Mouse (Mus musculus) urinary bladder, adult 18-20 months (tissue): ENCODE results near the gene Sbk1.
"Not testable (repeated sequence)": the region's sequence is repeated elsewhere in the genome, so short reads cannot be mapped to it uniquely, and the experiment has no call there.

Experiments used
- DNase-seq, 2 experiments: peaks; one replicate each; pipeline ENCODE4 v3.0.0; 2022; ENCODE audit warnings: low spot score in 2 of 2, mixed read lengths in 2 of 2

Gene Sbk1

DNA sequence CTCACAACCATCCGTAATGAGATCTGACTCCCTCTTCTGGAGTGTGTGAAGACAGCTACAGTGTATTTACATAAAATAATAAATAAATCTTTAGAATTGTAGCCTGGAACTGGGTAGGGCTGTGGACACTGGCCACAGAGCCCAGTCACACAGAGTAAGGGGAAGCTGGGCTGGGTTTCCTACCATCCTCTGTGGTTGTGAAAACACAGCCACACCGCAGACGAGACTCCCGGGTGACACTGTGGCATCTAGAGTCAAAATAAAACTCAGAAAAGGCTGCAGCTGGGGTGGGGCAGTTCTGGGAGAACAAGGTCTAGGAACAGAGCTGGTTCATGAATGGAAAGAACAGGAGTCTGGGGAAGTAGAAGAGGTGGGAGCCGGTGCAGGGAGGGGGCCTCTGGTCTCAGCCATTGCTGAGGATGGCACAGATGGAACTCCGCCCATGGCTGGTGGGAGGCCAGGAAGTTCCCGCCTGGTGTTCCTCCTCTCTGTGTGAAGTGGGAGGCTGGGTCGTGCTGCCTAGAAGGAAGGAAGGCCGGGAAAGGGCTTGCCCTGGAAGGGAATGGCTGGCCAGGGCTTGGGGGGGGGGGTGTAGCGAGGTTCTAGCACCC is 15.2 kb downstream of the Sbk1 start:
- DNase-seq, result no peak

DNA sequence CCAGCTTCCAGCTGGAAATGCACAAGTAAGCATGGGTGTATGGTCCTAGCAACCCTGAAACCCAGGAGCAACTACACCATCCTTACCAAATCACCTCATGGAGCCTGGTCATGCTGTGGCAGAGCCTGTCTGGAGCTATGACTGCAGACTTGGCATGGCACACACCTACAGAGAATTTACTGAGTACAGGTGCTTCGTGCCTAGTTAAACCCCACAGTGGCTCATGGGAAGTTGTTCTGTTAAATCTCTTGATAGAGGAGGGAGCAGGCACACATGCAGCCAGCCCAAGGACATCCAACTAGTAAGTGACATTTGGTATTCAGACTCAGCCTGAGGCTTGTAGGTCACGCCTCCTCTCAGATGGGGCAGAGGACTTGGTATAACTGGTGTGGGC is 15.7 kb downstream of the Sbk1 start:
- no peak for DNase-seq

DNA sequence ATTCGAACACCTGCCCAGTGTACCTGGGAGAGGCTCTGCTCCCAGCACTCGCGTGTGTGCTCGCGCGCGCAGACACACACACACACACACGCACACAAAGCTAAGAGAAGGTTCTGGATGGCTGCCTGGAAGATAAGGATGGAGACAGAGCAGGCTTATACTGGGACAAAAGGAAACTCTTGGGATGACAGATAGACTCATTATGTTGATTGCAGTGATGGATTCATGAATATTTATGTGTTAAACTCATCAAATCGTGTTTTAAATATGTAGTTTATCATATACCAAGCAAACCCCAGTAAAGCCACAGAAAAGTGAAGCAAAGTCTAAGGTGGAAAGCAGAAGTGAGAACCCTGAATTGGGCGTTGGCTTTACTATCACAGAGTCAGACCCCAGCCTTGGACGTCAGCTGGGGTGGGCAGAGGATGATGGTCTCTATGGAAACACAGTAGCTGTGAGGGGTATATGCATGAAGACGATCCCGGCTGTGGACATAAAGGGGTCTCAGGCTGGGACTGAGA is 16.2 kb downstream of the Sbk1 start:
- DNase-seq, result no peak

DNA sequence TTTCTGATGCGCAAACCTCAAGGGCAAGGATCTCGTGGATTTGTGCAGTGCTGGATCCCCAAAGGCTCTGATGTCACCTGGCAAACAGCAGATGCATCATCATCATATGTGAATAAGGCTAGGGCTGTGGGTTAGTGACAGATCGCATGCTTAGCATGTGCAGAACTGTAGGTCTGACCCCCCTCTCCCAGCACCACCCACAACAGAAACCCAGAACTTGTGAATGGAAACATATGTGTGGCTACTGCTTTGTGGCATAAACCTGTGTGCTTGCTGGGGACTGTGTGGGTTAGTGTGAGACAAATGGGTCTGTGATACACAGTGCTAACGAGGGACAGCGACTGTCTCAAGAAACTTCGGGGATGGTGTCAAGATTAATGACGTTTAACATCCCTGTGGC is 17.0 kb downstream of the Sbk1 start:
- DNase-seq, result no peak

DNA sequence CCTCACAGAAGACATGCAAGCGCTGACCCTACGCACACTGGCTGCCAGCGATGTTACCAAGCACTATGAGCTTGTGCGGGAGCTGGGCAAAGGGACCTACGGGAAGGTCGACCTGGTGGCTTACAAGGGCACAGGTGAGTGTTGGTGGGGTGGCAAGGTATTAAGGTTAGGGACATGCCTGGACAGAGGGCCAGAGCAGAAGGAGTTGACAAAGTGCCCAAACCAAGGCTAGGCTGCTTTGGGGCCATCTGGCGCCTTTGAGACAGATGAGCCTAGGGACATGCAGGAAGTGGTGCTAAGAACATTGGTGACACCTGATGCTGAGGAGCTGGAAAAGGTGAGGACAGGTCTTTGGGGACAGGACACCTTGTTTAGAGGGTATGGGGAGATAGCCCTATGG is 17.5 kb downstream of the Sbk1 start:
- no peak for DNase-seq

DNA sequence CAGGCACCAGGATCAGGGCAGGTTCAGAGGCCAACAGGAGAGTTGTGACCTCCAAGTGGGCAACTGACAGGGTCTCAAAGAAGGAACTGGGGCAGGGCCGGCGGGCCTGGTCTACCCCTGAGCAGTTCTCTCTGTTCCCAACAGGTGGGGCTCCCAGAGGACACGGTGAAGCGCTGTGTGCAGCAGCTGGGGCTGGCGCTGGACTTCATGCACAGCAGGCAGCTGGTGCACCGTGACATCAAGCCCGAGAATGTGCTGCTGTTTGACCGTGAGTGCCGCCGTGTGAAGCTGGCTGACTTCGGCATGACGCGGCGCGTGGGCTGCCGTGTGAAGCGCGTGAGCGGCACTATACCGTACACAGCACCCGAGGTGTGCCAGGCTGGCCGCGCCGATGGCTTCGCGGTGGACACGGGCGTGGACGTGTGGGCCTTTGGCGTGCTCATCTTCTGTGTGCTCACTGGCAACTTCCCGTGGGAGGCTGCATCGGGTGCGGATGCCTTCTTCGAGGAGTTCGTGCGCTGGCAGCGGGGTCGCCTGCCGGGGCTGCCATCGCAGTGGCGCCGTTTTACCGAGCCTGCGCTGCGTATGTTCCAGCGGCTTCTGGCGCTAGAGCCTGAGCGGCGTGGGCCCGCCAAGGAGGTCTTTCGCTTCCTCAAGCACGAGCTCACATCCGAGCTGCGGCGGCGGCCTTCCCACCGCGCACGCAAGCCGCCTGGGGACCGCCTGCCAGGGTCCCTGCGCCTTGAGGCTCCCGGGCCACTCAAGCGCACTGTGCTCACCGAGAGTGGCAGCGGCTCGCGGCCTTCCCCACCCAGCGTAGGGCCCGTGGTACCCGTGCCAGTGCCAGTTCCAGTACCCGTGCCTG is 19.5 kb downstream of the Sbk1 start:
- DNase-seq, result no peak

DNA sequence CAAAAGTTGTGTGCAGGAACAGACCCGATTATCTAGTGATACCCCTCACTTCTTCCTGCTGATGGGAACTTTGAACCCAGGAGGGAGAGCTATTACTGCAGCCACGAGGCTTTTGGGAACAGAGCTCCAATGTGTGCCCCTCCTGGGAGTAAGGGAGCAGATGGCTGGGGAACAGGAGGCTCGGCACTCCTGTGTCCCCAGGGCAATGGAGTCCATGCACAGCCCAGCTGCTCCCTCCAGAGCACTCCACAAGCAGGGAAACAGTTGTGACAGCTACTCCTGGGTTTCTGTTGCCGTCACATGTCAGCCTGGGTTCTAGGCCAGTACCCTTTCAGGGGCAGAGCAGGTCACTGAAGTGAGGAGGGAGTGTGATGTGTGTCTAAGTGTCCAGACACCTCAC is 20.7 kb downstream of the Sbk1 start:
- no peak for DNase-seq

DNA sequence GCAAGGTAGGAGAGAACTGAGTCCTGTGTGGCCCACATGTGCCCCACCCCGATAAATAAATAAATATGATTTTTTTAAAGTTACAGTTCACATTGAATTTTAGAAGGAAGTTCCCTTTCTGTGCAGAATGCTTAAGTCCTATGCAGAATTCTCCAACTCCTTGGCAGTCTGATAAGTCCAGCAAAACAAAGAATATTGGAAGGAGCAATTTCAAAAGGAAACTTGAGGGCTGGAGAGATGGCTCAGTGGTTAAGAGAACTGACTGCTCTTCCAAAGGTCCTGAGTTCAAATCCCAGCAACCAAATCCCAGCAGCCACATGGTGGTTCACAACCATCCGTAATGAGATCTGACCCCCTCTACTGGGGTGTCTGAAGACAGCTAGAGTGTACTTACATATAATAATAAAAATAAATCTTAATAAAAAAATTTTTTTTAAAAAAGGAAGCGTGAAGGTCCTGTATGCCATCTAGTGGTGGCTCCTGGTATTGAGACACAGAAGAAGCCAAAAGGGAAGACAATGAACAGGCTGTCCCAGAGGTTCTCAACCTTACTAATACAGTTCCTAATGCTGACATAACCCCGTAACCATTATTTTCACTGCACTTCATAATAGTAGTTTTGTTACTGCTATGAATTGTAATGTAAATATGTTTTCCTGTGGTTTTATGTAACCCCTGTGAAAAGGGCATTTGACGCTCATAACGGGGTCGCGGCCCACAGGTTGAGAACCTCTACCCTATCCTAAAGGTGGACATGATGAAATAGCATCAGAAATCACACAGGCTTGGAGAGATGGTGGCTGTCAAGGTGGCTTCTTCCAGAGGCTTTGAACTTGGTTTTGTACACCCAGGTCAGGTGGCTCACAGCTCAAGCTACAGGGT is 25.4 kb downstream of the Sbk1 start:
- no peak for DNase-seq

DNA sequence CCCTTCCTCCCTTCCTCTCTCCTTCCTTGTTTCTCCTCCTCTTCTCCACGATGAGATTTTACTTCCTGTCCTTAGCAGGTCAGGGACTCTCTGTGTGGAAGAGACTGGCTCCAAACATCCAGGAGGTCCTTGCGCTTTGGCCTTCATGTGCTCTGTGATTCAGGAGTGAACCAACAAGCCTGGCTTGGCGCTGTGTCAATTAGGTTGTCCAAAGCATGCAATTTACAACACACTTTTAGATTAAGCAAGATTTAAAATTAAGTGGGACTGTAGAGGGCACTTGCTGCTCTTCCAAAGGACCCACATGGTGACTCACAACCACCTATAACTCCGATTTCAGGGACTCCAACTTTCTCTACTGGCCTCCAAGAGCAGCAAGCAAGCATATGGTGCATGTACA is 26.4 kb downstream of the Sbk1 start:
- no peak for DNase-seq

DNA sequence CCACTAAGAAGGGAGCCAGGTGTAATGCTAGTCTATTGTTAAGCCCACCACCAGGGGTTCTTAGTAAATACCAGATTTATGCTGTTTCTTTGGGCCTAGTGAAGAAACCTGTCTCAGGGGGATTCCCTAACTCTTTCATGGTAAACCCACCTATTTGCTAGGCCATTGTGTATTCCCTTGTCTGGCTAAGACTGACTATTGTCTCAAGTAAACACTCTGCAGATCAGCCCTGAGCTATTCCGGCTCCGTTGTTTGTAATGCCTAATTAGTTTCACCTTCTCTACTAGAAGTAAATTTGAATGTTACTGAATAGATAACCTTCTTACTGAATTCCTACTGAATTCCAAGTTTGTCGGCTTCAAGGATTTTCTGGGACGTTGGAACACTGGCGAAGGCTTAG is 29.4 kb downstream of the Sbk1 start:
- DNase-seq, result not testable (repeated sequence)

DNA sequence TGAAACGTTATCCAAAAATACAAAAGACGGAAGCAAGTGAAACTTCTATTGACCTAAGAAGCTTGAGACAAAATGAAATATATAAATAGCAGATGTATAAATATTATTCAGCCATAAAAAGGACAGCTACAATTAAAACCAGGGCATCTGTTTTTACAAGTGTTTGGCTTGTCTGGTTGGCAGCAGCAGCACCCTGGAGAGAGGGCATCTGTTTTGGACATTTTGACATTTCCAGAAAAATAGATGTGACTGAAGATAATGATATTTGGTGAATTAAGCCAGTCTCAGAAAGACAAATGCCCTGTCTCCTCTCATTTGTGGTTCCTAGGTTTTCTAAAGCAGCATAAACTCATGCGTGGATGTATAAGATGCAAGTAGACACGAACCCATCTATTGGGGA is 39.4 kb downstream of the Sbk1 start:
- DNase-seq, result no peak

DNA sequence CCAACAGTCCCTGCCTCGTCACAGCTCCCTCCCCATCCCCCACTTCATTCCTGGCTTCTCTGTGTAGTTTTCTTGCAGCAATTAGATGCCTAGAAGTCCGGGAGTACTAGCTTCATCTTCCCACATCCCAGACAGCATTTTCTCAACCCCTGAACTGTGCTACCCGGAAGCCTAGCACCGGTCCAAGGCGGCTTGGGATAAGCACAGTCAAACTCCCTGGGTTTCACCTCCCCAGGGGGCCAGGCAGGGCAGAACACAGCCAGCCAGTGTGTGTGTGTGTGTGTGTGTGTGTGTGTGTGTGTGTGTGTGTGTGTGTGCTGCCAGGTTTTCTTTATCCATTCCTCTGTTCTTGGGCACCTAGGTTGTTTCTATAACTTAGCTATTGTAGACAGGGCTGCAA is 40.9 kb downstream of the Sbk1 start:
- no peak for DNase-seq

DNA sequence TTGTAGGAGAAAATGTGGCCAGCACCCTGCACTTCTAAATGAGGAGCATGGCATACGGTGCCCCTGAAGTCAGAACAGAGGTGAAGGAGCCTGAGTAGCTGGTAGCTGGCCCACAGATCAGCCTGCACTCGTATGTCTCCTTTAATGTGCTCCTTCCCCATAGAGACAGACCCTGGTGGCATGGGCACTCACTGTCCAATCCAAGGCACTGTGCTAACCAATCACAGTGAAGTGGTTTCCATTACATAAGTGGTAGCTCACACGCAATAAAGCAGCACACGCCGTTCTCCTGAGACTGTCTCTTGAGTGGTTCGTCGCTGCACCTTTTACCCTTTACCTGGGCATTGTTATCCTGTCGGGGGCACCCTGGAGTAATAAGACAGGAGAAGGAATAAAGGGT is 41.9 kb downstream of the Sbk1 start:
- no peak for DNase-seq

DNA sequence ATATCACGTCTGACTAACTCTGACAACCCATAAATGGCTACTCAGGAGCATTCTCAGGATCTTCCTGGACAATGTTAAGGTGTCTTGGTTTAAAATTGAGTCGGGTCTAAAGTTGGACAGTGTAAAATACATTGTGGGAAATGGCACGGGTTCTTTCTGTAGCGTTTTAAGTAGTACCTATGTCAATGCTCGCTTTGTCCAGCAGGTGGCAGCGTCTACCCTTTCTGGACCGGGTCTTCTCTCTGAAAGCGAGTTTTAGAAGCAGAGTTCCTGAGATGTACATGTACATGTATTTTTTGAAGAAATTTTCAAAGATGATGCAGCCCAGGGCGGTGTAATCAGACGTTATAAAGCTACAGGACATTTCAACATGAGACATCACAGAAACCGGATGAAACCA is 51.3 kb downstream of the Sbk1 start:
- DNase-seq, result peak; percentile 43 to 61

DNA sequence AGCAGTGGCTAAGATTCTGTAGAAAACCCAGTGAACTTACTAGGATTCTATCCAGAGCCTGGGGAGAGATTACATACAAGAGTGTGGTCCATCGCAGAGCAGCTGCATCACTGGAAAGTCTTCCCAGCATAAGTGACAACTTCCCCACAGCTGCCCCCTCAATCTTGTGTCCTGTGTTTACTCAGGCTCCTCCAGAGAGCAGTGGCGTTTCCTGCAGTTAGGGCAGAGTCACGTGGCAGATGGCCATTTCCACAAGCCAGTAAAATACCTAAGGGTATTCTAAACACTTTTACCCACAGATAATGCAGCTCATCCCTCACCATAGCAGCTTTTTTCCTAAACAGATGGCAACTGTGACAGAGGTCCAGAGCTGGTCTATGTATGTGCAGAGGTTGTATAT is 52.4 kb downstream of the Sbk1 start:
- DNase-seq, result no peak

DNA sequence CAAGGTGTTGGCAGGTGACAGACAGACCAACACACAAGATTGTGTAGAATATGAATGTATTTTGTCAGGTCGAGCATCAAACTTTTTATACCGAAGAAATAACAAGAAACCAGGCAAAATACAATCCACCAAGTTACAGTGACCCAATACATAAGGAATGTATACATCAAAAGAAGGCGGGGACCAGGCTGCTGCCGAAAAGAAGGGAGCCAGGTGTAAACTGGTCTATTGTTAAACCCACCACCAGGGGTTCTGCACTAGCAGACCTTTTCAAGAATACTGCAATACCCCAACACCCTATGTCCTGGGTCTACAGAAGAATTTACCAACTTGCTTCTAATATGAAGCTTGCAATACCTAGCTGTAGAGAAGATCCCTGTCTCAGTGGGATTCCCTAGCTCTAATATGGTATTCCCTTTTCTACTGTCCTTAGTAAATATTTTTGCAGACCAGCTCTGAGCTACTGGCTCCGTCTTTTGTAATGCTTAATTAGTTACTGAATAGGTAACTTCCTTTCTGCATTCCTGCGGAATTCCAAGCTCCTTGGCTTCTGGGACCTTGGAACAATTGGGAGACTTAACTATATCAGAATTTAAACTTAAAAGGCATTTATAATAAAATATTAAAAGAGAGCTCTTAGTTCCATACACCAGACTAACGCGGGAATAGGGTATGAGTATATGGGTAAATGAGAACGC is 53.3 kb downstream of the Sbk1 start:
- not testable (repeated sequence) for DNase-seq

DNA sequence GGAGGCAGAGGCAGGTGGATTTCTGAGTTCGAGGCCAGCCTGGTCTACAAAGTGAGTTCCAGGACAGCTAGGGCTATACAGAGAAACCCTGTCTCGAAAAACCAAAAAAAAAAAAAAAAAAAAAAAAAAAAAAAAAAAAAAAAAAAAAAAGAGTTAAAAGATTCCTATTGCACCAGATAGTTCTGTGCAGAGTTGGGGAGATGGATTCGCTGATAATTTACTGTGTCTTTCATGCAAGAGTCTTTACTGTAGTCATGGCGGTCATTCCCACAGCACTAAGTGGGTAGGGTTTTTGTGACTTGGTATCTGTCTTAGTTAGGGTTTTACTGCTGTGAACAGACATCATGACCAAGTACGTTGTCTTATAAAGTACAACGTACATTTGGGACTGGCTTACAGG is 56.4 kb downstream of the Sbk1 start:
- not testable (repeated sequence) for DNase-seq

DNA sequence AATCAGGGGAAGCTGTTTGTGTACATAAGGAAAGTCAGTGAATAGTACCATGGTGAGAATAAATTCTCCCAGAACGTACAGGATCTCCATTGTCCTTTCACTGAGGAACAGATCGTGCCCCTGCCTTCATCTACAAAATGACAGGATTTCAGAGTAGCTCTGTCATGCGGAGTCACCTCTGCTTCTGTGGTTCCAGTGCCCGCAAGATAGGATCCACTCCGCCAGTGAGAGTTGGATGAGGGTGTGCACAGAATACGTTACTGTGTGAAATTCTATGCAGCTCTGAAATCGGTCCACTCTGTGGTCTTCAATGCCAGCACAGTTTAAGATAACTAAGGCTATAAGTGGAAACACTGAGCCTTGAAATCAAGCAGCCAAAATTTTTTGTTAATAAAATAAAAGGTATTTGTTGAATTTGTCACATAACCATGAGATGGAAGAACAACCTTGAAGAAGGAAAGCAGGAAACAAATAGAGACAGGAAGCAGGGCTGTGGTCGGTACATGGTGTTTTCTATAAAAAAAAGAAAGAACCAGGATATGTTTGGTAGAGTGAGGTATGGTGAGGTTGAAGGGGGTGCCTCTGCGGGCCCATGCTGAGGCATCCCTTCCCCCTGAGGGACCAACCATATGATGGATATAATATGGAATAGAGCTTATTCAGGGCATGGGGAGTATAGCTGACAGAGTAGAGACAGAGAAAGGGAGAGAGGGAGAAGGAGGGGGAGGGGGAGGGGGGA is 57.7 kb downstream of the Sbk1 start:
- DNase-seq, result no peak

DNA sequence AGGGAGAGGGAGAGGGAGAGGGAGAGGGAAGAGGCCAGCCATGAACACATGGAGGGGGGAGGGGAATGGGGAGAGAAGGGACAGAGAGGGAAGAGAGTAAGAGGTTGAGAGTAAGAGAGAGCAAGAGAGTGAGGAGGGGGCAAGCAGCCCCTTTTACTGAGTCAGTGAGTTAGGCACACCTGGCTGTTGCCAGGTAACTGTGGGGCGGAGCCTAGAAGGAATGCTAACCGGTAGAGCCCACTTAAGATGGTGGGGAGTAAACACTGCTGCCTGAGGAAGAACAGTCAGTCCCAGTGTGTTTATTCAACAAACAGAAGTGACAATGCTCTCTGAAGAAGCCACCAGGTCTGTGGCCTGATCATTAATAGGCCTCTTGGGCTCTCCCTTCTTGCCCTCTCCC is 58.3 kb downstream of the Sbk1 start:
- DNase-seq, result no peak

DNA sequence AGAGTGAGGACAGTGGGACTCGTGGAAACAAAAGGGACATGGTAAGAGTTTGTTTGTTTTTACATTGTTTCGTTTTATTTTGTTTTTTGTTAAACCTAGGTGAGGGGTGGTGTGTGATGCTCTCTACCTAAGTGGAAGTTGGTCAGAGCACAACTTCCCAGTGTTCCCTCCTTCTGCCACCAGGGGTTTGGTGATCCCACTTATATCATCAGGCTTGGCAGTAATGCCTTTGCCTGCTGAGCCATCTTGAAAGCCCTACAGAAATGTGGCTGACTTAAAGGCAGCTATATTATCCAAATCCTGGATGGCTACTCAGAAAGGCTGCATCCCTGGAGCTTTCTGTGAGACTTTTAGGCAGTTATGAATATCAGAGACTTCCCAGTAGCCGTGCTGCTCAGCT is 60.3 kb downstream of the Sbk1 start:
- no peak for DNase-seq

DNA sequence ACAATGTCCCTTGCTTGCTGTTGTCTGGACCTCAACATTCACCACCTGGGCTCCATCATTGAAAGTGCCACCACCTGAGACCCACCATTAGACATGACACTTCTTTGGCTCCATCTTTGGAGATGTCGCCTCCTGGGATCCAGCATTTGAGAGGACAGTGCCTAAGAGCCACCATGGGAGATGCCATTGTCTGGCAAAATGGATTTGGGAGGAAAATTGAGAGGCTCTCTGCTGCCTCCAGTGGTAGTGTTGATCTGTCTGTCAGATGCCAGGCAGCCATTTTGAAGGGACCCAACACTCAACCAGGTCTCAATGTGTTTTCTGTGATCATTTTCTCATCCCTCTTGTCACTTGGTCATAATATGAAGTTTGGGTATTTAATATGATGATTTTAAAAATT is 63.1 kb downstream of the Sbk1 start:
- DNase-seq, result no peak
